Mouse (Mus musculus) lung, postnatal 0 days (tissue): Measurements from ENCODE around the gene Adgrg3.

Source experiments
- CTCF ChIP-seq: IDR thresholded peaks from 2 replicates; pipeline ENCODE4 v1.5.1; 2016; ENCODE audit warnings: antibody characterized with exemption, mild to moderate bottlenecking
- EP300 ChIP-seq: IDR thresholded peaks from 2 replicates; pipeline ENCODE4 v1.6.1; 2016; ENCODE audit warnings: antibody characterized with exemption, mild to moderate bottlenecking, control low read depth

- TF ChIP-seq EP300 (no peak), CTCF (no peak)
Observed at GRCm38 (mm10) chr8:95015866-95016265, 1.6 kb upstream of the Adgrg3 start.
